Mouse (Mus musculus): ENCODE results near the gene Gstz1.
A peak's percentile ranks its signal among the peaks of the same experiment; 100 is the strongest.
"Not testable (repeated sequence)": the region's sequence is repeated elsewhere in the genome, so short reads cannot be mapped to it uniquely, and the experiment has no call there.

Gene Gstz1

DNA sequence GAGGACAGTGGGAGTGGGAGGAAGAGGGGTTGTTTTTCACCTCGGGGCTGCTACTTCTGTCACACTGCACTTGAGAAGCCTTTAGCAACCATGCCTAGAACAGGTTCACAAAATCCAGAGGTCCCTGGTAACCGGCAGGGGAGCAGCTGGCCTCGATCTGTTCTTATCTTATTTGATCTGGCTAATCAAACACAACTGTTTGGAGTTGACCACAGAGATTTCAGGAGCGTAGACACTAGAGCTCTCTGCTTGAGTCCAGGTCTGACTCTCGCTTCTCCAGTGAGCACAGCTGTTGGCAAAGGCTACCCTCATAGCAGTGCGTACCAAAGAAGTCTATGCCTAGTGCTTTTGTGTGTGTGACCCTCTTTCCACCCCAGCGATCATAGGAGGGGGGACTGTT, 11.1 kb downstream of the Gstz1 start:
- no peak for DNase-seq (ENCODE audit: low spot score)

DNA sequence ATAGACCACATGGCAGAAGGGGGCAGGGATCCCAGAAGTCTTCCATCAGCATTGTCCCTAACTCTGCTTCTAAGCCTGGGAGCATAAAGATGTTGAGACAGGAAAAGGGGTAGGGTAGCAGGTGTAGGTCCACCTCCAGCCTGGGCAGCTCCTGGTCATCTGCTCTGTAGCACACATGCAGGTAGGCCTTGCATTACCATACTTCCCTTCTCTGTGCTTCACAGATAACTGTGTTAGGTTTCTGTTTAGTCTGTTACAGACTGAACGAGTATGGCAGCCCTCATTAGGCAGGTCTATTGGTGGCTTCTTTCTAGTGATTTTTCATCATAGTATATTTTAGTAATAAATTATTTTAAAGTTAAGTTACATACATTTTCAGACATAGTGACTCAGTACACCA, 13.3 kb downstream of the Gstz1 start:
- DNase-seq (ENCODE audit: low spot score), result no peak

DNA sequence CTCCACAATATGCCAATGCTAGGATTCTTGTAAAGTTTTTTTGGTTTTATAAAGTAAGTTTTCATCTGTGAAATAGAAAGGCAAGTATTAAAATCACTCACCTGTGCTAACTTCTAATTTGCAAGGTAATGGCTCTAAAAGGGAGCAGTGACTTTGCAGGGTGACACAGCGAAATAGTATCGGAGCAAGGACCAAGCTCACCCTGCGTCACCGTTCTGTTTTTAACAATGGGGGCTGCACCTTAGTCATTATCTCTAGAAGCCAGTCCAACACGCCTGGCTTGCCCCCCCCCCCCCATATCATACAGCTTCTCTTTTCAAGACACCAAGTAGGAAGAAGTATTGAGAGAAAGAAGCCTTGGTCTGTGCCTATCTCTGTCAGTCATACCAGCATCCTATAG, 13.8 kb downstream of the Gstz1 start:
- DNase-seq (ENCODE audit: low spot score), result no peak

DNA sequence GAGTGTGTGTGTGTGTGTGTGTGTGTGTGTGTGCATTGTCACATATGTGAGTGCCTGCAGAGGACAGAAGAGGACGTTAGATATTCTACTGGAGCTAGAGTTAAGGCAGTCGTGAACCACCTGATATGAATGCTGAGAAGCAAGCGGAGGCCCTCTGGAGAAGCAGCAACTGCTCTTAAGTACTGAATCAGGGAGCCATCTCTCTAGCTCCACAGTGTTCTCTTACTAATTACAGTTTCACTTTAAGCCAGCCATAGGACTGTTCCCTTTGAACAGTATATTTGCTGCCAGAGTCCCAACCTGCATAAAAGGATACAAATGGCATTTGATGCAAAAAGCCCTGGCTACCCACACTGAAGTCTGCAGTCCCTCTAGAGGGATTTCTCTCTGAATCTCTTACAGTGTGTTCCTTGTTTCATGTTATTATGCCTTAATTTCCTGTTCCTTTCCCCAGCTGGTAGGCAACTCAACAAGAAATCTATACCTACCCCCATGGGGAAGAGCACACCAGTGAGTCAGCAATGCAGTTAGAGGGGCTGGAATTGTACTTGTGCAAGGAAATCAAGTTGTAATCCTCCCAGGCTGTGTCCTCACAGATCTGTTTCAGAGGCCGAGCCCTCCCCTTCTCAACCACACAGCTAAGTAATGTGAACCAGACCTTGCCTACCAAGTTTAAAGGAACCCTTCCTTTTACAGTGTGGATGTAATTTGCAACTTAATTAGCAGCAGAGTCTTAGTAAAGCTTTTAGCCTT, 28.4 kb downstream of the Gstz1 start:
- DNase-seq (ENCODE audit: low spot score), result no peak

DNA sequence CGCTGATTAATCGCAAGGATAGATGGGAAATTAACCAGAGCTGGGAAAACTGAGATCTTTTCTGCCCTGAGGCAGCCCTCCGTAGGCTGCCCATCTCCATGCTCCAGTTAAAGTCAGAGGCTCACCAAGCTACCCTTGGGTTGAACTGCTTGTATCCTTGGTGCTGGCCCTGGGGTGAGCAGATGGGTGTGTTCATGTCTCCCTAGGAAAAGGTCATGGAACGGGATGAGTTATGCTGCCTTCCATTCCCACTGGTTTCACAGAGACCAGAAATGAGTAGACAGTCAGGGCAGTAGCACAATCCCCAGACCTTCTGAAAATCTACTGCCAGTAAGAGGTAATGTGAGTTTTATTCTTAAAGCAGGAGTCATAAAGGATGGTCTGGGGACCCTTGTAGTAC, 30.7 kb downstream of the Gstz1 start:
- DNase-seq (ENCODE audit: low spot score), result no peak

DNA sequence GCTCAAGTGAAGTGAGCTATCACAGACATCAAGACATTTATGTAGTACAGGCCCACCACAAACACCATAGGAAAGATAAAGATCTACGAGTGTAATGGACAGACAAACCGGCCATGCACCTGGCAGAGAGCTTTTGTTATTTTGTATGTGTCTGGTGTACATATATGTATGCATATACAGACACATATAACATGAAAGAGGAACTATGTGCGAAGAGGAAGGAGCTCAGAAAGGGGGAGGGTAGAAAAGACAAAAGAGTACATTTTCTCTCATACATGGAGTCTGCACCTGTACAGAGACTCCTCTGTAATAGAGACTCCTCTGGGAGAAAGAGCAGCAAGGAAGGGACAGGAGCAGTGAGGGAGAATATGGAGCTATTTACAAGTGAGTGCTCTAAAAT, 46.0 kb downstream of the Gstz1 start:
- no peak for DNase-seq (ENCODE audit: low spot score)

DNA sequence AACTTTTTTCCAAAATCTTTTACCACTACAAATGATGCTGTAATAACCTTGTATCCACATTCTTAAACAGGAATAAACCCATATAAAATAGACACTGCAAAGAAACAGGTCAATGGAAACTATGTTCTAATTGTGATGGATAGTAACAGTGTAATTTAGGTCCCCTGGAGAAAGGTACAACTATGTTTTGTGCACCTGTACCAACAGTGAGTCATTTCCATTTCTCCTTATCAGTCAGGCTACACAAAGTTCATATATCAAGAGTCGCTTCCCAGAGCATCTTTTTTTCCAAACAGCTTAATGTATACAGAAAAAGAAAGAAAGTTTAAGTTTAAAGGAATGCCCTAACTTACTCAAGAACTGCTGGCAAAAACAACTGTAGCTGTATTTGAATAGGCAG, 48.1 kb downstream of the Gstz1 start:
- DNase-seq (ENCODE audit: low spot score), result no peak

DNA sequence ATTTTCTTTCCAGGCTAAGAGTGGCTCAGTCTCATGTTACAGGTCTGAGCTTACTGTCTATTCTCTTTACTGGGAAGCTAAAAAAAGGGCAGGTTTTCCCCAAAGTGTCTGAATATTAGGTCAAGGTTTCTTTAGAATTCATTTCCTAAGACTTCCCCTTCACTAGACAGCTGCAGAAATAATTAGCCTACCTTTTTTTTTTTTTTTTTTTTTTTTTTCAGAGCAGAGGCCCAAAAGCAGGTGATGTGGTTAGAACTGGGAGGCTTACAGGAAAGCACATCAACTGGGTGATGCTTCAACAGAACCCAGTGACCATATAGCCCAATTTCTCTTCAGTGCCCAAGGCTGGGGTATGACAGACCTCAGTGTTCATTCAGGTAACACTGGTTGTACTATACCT, 49.3 kb downstream of the Gstz1 start:
- DNase-seq (ENCODE audit: low spot score), result no peak

DNA sequence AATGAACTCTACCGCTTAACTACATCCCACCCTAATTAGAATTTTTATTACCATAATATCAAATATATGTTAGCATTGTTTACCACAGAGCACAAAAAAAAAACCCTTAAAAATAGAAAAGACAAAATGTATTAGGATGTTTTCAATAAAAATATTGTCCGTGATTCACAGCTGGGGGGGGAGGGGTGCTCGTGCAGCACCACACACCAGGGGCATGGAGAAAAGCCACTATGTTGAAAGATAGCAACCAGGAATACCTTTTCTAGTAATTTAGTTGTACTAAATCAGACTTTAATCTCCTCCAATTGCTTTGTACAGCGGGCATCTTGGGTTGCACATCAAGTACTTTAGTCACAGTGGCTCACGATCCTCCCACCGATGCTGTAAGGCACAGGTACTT, 51.8 kb downstream of the Gstz1 start:
- no peak for DNase-seq (ENCODE audit: low spot score)

DNA sequence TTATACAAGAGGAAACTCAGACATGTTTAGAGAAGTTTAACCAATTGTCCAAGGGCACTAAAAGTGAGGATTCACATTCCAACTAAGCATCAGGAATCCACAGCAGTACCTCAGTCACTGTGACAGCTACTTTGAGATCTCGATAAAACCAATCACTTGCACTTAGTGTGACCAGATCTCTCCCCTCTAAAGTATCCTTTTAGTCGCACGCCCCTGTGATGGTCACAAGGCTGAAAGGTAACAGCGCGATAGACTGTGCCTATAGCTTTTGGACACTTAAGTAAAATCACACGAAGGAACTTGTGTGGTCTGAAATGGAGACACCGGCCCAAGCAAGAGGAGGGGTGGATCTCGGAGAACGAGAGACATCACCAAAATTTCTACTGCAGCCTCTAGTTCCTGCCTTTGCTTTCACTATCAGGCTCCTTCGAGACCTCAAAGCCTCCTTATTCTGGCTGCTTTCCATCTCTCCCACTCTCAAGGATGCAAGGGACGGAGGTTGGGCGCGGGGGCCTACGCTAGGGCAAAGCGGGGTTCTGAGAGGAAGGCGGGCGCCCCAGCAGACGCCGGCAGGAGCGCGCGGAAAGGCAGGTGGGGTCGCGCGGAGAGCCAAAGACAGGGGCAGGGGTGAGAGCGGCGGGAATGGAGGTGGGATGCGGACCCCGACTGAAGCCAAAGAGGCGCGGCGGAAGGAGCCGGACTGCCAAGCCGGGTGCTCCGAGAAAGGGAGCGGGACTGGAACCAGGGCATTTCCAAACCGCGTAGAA, 52.4 kb downstream of the Gstz1 start, which contains the start of gene Samd15:
Samd15 (plus strand) TSS at position 518 of the 767 bp plus-strand sequence.
- DNase-seq (ENCODE audit: low spot score), result peak; percentile 17

DNA sequence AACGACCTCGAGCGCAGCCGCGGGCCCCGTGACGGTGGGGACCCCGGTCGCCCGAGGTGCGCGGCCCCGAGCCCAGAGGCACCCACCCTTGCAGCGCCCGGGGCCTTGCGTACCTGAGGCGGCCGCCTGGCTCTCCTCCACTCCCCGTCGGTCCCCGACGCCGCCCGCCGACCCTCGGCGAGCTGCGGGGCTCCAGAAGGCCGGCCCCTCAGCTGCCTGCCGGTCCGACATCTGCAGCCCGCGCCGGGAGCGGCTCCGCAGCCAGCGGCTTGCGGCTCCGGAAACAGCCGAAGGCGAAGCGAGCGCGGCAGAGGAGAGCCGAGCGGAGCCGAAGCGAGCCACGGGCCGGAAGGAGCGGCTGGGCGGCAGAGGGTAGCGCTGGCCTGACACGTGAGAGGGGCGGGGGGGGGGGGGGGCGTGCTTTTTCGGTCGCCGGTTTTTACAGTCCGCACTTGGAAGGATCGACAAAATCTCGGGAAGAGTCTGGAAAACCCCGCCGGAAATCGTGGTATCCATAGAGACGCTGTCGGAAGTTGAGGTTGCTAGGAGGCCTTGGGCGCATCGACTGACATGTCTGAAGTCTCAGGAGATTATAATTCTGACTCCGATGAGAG, 53.1 kb downstream of the Gstz1 start, which contains the start of gene Tmed8:
Tmed8 (minus strand) TSS at position 482 of the 614 bp plus-strand sequence.
- peak; percentile 65 for DNase-seq (ENCODE audit: low spot score)

DNA sequence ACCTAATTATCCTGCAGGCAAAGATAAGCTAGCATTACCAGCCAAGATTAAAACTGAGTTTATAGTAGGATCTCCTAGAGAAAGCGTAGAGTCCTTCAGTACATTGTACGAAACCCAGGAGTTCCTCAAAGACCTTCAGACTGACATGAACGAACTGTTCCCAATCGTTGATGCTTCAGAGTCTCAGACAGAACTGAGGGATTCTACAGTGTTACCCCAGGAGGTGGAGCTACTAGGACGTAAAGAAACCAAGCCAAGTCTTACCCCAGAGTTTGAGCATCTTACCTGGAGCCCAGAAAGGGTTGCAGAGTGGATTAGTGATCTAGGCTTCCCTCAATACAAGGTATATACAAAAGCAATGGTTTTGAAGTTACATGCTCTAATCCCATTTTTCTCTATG, 54.7 kb downstream of the Gstz1 start:
- DNase-seq (ENCODE audit: low spot score), result no peak

DNA sequence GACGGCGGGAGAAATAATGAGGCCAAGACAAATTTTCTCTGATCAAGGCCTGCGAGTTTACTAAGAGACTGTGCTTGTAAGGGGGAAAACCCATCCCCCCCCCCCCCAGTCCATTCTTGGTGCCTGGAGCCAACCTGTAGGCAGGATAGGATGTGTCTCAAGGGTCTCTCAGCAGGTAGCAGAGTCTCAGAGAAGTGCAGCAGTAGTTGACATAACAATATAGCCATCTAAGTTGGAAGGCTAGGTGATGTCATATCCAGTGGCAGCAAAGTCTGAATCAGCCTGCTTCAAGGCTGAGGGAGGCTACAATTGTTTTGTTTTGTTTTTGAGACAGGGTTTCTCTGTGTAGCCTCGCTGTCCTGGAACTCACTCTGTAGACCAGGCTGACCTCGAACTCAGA, 58.8 kb downstream of the Gstz1 start:
- DNase-seq (ENCODE audit: low spot score), result not testable (repeated sequence)

DNA sequence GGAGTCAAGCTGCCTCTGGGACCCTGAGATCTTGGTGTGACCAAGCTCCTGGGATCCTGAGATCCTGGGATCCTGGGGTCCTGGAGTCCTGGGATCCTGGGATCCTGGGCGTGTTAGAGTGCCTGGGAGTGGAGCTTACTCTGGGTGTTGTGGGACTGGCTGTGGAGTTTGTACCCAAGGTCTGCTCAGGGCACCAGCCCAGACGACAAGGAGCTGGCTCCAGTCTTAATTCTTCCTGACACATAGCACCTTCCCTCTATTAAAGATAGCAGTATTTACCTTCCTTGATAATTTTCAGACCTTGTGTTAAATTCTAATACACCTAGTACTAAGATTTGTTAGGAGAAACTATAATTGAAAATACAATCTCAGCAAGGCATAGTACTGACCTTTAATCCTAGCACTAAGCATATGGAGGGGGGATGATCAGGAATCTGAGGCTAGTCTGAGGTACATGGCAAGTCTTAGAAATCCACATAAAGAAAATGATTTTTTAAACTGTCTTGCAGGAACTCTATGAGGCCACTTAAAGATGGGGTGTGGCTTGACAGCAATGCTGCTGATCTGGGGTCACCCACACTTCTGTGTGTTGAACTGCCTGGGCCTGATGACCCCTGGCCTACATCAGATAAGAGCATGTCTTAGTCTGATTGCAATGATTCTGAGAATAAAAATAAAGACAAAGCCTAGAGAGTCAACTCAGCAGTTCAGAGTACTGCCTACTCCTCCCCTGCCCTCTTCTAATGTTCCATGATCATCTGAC, 66.1 kb downstream of the Gstz1 start:
- DNase-seq (ENCODE audit: low spot score), result no peak
